Mouse (Mus musculus) heart, embryonic 12.5 days (tissue): ENCODE results near the gene Mipol1. TPM values are rescaled to one million over a fixed set of nuclear protein-coding genes. Genes with fewer than 3 reads are reported as not detected.
A peak's percentile ranks its signal among the peaks of the same experiment; 100 is the strongest.

Source experiments
- ATAC-seq: fragments of 200-750 bp; cut with Nextera tagmentation; 2 replicates; pipeline ENCODE4 v1.8.0; 2017; ENCODE audit warnings: moderate TSS enrichment, moderate library complexity; ENCODE audit not compliant: insufficient number of reproducible peaks, low FRiP score
- H3K27ac ChIP-seq: fragments of 300-500 bp; sonication (generic); 2 replicates; pipeline ENCODE4 v1.5.1; 2016; ENCODE audit warnings: mild to moderate bottlenecking, moderate library complexity; ENCODE audit not compliant: poor library complexity, severe bottlenecking
- H3K27me3 ChIP-seq: fragments of 300-500 bp; sonication (generic); replicated peaks from 2 replicates; pipeline ENCODE4 v1.6.1; 2016; ENCODE audit warnings: mild to moderate bottlenecking, moderate library complexity
- H3K36me3 ChIP-seq: fragments of 300-500 bp; sonication (generic); 2 replicates; pipeline ENCODE4 v1.6.1; 2016; ENCODE audit warnings: mild to moderate bottlenecking, moderate library complexity
- H3K4me1 ChIP-seq: fragments of 300-500 bp; sonication (generic); replicated peaks from 2 replicates; pipeline ENCODE4 v1.6.1; 2016; ENCODE audit warnings: mild to moderate bottlenecking
- H3K4me2 ChIP-seq: fragments of 300-500 bp; sonication (generic); 2 replicates; pipeline ENCODE4 v1.6.1; 2016; ENCODE audit warnings: mild to moderate bottlenecking, moderate library complexity
- H3K4me3 ChIP-seq: fragments of 300-500 bp; sonication (generic); 2 replicates; pipeline ENCODE4 v1.5.1; 2016; ENCODE audit warnings: mild to moderate bottlenecking
- H3K9ac ChIP-seq: fragments of 300-500 bp; sonication (generic); 2 replicates; pipeline ENCODE4 v1.6.1; 2016; ENCODE audit warnings: mild to moderate bottlenecking, moderate library complexity
- H3K9me3 ChIP-seq: fragments of 300-500 bp; sonication (generic); replicated peaks from 2 replicates; pipeline ENCODE4 v1.6.1; 2016; ENCODE audit warnings: mild to moderate bottlenecking, moderate library complexity
- WGBS: fragments of 180-500 bp; shearing (Covaris S2); methylation state at CpG from one replicate; pipeline ENCODE4 v1.1.7; 2016; 5-methylcytosine and 5-hydroxymethylcytosine counted together
- polyA plus RNA-seq: library from polyadenylated mRNA; unstranded; fragments of >200 nt; fragmentation: Nextera tagmentation; extraction: Ambion mirVana; gene quantifications from 2 replicates; pipeline ENCODE4 v1.2.1, GENCODE M21; 2016

The Mipol1 gene
- polyA plus RNA-seq, 1 experiment from 2014 or later = 8.5 TPM

DNA sequence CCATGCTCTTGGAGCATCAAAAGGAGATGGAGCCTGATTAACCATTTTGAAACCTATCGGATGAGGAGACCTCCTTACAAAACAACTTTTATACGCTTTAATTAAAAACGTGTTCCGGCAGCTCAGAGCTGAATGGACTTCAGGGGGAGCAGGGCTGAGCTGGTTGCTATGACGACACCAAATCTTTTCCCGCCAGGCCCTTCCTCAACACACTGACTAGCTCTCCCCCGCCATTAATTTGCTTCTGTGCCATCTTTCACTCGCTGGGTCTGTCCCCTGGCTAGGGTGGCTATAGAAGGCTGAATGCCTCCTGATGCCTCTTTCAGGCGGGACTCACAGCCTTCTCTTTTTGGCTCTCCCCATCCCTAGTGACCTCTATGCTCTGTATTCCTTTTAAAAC lies 300.2 kb downstream of the Mipol1 start:
- Histone ChIP-seq H3K27me3 (peaks cover 63% of the 10 kb centered on the region), H3K9me3 (no peaks in the 10 kb centered on the region)
- no peak for ATAC-seq

DNA sequence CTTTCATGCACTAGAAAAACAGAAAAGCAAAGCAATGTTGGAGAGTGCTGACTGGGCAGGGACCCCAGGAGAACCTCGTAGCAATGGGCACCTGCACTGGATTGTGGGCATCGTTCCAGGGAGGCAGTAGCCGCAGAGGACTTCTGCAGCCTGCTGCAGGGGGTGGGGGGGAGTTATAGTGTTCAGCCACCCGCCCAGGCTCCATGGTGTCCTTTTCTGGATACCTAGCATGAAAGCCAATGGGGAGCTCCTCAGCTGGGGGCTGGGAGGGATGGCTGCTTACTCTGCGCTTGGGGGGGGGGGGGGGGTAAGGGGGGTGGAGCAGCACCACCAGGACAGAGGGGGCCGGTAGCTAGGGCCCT lies 304.3 kb downstream of the Mipol1 start:
- Histone ChIP-seq H3K4me2 (peak overlapping the region; percentile 44; the same call in 1 of the 2 replicates), H3K4me1 (peaks cover 13% of the 10 kb centered on the region), H3K27ac (no peak overlapping the region), H3K36me3 (no peaks in the 10 kb centered on the region), H3K9me3 (no peaks in the 10 kb centered on the region), H3K27me3 (peaks cover 79% of the 10 kb centered on the region), H3K4me3 (0 out of 2 replicates have a peak overlapping the region, but pooled peaks have one; percentile 13), H3K9ac (no peak overlapping the region)
- 4% methylated on average over 4 of the region's 6 CpGs for WGBS
- no peak for ATAC-seq

More for the DNA sequence above, 300.2 kb downstream of the Mipol1 start:
- H3K9ac ChIP-seq = no peak overlapping the region
- no peak overlapping the region for H3K4me2 ChIP-seq
- no peak overlapping the region for H3K27ac ChIP-seq
- H3K4me1 ChIP-seq = peaks cover 6% of the 10 kb centered on the region
- H3K4me3 ChIP-seq = no peak overlapping the region
- no peaks in the 10 kb centered on the region for H3K36me3 ChIP-seq
- WGBS = 25% methylated on average over 9 of the region's 9 CpGs

DNA sequence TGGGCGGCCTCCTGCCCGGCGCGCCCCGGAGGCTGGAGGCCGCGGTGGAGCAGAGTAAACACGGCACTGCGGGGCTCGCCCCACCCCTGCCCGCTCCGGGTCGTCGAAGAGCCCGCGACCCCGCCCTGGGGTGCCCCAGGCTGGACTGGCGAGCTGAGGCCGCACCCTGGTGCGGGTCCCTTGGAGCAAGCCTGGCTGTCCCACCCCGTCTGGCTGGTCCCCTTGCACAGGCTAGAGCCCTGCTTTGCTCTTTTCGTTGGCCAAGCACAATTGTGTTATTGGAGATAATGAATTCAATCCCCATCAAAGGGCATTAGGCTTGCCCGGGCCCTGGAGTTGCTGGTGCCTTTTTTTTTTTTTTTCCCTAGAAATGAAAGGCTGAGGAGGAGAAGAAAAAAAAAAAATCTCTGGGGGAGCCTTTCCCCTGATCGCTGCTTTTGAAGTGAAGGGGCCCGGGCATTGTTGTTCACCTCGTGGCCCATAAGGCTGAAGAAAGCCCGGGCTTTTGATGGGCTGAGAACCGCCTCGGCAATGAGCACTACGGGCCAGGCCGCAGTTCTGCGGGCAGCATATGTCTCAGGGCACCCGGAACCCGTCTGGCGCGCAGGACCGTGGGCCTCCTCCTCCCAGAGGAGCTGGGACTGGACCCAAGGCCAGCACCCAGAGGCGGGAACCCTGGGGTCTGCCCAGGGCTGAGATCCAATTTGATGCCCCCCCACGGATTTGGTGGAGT lies 304.8 kb downstream of the Mipol1 start:
- H3K36me3 ChIP-seq = no peaks in the 10 kb centered on the region
- WGBS = 1% methylated on average over 33 of the region's 39 CpGs
- H3K4me1 ChIP-seq = peaks cover 13% of the 10 kb centered on the region
- H3K9me3 ChIP-seq = no peaks in the 10 kb centered on the region
- H3K4me2 ChIP-seq = peak overlapping the region; percentile 44; the same call in 1 of the 2 replicates
- no peak overlapping the region for H3K27ac ChIP-seq
- peaks cover 81% of the 10 kb centered on the region for H3K27me3 ChIP-seq
- H3K4me3 ChIP-seq = 0 out of 2 replicates have a peak overlapping the region, but pooled peaks have one; percentile 13
- no peak overlapping the region for H3K9ac ChIP-seq
- ATAC-seq = peak; percentile 48; the same call in 1 of the 2 replicates

DNA sequence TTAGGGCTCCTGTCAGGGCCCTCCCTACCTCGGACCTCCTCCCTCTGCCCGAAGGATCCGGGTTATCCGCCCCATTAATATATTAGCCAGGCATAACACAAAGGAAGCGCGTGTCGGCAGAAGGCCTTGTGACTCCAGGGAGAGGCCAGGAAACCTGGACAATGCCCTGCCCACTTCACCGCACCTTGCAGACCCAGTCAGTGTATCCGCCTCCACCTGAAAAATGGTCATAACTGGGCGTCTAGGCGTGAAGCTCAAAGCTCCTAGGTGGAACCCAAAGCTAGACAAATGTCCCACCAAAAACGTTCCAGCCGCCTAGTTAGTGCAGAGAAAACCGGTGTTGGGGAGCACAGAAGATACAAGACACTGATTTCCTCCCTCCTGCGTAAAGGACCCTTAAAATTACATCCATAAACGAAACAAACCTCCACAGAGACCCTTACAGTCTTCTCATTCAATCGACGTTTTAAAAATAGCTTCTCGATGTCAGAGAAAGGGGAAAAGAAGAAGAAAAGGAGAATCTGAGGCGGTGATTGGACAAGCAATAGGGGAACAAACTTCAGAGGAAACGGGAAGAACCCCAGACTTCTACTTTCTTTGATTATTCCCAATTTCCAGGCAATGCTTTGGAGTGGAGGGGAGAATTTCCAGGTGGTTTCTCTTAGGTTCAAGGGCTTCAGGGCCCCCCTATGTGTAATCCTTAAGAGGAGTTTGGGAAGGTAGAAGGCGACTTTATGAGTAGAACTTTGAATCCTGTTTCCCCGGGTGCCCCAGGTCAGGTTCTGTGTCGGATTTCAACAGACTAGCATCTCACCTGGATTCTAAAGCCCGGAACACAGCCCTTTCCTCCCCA lies 306.1 kb downstream of the Mipol1 start:
- Histone ChIP-seq H3K9ac (no peak overlapping the region), H3K9me3 (no peaks in the 10 kb centered on the region), H3K4me2 (no peak overlapping the region), H3K4me3 (no peak overlapping the region), H3K27me3 (peaks cover 76% of the 10 kb centered on the region), H3K27ac (no peak overlapping the region), H3K4me1 (peaks cover 13% of the 10 kb centered on the region), H3K36me3 (no peaks in the 10 kb centered on the region)
- ATAC-seq = no peak
- 2% methylated on average over 25 of the region's 25 CpGs for WGBS

GRCm38 (mm10) chr12:57536909-57537670 lies 306.9 kb downstream of the Mipol1 start:
- Histone ChIP-seq H3K4me1 (peaks cover 15% of the 10 kb centered on the region), H3K27me3 (peaks cover 75% of the 10 kb centered on the region), H3K27ac (no peak overlapping the region), H3K4me3 (no peak overlapping the region), H3K9me3 (no peaks in the 10 kb centered on the region), H3K4me2 (no peak overlapping the region), H3K9ac (no peak overlapping the region), H3K36me3 (no peaks in the 10 kb centered on the region)
- no peak for ATAC-seq
- 4% methylated on average over 11 of the region's 11 CpGs for WGBS

DNA sequence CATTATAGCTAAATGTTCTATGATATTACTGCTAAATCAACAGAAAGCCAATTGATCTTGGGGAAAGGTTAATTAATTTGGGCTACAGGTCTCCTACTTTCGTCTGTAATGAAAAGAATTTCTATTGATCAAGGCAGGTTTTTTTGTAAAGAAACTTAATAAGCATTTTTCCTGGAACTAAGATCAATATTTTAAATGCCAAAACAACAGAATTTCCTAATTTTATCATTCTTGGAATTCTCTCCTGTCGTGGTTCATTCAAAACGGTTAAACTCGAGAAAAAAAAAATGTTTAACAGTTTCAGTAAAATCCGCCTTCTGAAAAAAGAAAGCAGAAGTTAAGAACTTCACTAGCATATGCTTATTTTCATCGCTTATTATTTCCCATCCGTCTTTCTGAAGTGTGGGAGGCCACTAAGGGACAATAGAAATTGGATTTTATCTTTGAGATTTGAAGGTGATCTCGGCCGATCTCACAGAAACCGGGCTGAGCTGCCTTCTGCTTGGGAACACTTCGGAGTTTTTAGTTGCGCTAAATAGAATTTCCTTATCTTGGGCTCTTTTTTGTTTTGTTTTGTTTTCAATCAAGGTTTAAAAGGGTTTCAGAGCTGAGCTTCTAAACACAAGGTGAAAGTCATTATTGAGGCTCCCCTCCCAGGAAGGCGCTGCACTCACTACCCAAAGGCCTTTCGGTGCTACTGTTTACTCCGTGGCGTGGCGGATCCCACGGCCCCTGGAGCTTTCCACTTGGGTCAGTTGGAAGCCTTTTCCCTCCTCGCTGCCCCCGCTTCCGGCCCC lies 307.8 kb downstream of the Mipol1 start:
- ATAC-seq = no peak
- no peak overlapping the region for H3K27ac ChIP-seq
- no peaks in the 10 kb centered on the region for H3K9me3 ChIP-seq
- no peak overlapping the region for H3K9ac ChIP-seq
- peaks cover 75% of the 10 kb centered on the region for H3K27me3 ChIP-seq
- H3K4me1 ChIP-seq = peaks cover 24% of the 10 kb centered on the region
- peak overlapping the region; percentile 41 for H3K4me3 ChIP-seq
- H3K4me2 ChIP-seq = peak overlapping the region; percentile 67
- 1% methylated on average over 21 of the region's 21 CpGs for WGBS
- no peaks in the 10 kb centered on the region for H3K36me3 ChIP-seq

DNA sequence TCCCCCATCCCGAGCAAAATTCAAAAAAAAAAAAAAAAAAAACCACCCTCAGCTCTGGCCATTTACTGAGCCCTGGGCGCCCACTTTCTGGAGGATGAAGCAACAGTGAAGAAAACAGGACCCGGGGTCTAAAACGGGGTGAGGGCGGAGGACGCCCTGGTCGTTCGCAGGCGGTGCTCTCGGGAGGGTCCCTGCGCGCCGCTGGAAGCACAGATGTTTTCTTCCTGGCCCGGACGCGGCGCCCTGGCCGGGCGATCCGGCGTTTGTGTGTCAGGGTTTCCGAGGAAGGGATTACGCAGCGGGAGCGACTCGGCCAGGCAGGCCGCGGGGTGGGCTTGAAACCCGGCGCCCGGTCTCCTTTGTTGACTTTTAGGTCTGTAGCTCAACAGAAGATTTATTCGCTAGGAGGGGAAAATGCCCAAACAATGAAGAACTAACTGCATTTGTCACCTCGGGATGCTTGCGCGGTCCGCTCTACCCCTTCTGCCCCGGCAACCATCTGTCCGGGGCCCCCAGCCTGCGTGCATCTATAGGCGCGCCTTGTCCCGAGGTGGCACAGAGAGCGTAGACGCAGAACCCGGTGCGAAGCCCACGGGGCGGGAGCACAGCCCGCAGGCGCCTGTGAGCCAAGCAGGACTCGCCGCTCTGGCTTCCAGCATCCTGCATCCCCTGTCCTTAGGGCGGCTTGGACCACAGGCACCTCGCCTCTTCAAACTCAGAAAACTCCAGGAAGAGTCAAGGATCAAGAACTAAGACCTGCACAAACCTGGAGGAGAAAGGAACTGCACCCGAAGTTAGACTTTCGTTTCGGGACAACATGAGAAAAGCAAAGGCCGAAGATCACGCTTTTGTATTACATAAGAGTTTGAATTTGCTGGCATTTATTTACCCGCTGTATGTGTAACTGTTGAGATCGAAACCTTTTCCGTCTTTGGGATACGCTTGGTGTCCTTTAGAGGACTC lies 308.6 kb downstream of the Mipol1 start:
- Histone ChIP-seq H3K9ac (0 out of 2 replicates have a peak overlapping the region, but pooled peaks have one; percentile 9), H3K4me2 (peak overlapping the region; percentile 67), H3K36me3 (no peaks in the 10 kb centered on the region), H3K4me3 (peak overlapping the region; percentile 41), H3K4me1 (peaks cover 26% of the 10 kb centered on the region), H3K9me3 (no peaks in the 10 kb centered on the region), H3K27me3 (peaks cover 74% of the 10 kb centered on the region), H3K27ac (no peak overlapping the region)
- under 1% methylated on average over 63 of the region's 63 CpGs for WGBS
- peak; percentile 54; the same call in 1 of the 2 replicates for ATAC-seq

GRCm38 (mm10) chr12:57539551-57539985 lies 309.3 kb downstream of the Mipol1 start:
- no peak overlapping the region for H3K27ac ChIP-seq
- H3K4me3 ChIP-seq = peak overlapping the region; percentile 41
- peaks cover 72% of the 10 kb centered on the region for H3K27me3 ChIP-seq
- H3K4me2 ChIP-seq = peak overlapping the region; percentile 67; the same call in 1 of the 2 replicates
- no peaks in the 10 kb centered on the region for H3K9me3 ChIP-seq
- peaks cover 24% of the 10 kb centered on the region for H3K4me1 ChIP-seq
- WGBS = 1% methylated on average over 10 of the region's 10 CpGs
- ATAC-seq = no peak
- no peak overlapping the region for H3K9ac ChIP-seq
- H3K36me3 ChIP-seq = no peaks in the 10 kb centered on the region

- Histone ChIP-seq H3K4me2 (no peak overlapping the region), H3K9me3 (no peaks in the 10 kb centered on the region), H3K27ac (no peak overlapping the region), H3K27me3 (peaks cover 71% of the 10 kb centered on the region), H3K4me1 (peaks cover 30% of the 10 kb centered on the region), H3K36me3 (no peaks in the 10 kb centered on the region), H3K4me3 (no peak overlapping the region), H3K9ac (no peak overlapping the region)
- ATAC-seq = no peak
- 9% methylated on average over 6 of the region's 6 CpGs for WGBS
Observed at GRCm38 (mm10) chr12:57541118-57541517, 310.9 kb downstream of the Mipol1 start.
